Mouse (Mus musculus) erythroblast, adult 5-6 weeks (primary cell): ENCODE data around the gene Mtcl1. TPM values are rescaled to one million over a fixed set of nuclear protein-coding genes. Genes with fewer than 3 reads are reported as not detected.

Experiments
- ATAC-seq: replicated peaks from 2 replicates; pipeline ENCODE4 v1.8.0; 2016; ENCODE audit warnings: moderate number of reproducible peaks, mild to moderate bottlenecking, moderate TSS enrichment, inconsistent platforms; ENCODE audit not compliant: poor library complexity, low FRiP score, severe bottlenecking
- total RNA-seq, 2 experiments: library from RNA; stranded (forward) in 1 of 2; stranded (reverse) in 1 of 2; fragments of 150-400 nt in 1 of 2; fragments of 200-764, 138-1000 nt in 1 of 2; gene quantifications; 2 replicates each; pipeline versions ENCODE4 v1.2.3 to v1.2.4; 2015 to 2017; ENCODE audit warnings: low replicate concordance in 2 of 2

Gene Mtcl1
- total RNA-seq, 2 experiments from 2014 or later, result not detected

GRCm38 (mm10) chr17:66412155-66412970, 37.2 kb downstream of the Mtcl1 start:
- no peak for ATAC-seq

DNA sequence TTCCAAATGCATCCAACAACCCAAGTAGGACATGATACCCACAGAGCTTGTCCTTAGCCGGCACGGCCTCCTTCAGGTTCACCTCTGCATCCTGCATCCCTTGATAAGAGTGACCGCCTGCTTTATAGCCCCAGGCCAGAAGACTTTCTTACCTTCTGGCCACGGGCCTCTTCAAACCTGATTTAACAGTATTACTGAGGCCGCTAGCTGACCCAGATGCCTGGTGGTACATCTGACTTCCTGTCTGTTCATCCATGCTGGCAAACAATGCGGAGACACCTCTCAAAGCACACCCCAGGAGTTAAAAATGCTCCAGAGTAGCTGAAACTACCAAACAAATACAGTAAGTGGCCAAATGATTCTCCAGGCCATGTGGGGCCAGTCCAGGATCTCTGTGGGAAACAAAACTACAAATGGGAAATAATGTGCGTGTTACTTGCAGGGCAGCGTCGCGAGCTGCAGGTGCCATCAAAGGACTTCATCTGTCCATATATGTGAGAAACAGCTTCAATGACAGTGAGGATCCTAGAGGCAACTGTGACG, 38.6 kb downstream of the Mtcl1 start:
- ATAC-seq, result no peak

DNA sequence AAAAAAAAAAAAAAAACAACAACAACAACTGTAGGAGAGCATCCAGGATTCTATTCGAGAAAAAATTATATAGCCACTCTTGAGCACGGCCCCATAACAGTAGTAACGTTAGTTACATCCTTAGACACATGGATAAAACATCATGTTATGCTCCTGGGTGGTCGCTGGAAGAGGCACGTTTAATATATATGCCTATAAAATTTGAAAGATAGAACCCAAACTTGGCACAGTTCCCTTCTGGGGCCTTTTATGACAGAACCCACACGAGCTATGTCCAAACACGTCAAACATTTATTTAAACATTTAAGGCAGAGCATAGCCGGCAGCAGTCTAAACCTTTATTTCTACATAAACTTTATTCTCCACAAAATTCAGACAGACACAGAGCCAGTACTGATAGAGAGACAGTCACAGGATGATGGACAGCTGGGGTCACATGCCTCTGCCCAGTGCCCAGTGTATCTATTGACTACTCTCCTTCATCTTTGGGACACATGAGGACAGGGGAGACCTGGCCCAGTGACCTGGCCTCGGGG, 40.4 kb downstream of the Mtcl1 start:
- no peak for ATAC-seq

- no peak for ATAC-seq
These were observed 41.1 kb downstream of the Mtcl1 start for GRCm38 (mm10) chr17:66408400-66408799.

- ATAC-seq, result no peak
These were observed 41.7 kb downstream of the Mtcl1 start for GRCm38 (mm10) chr17:66407833-66408232.

DNA sequence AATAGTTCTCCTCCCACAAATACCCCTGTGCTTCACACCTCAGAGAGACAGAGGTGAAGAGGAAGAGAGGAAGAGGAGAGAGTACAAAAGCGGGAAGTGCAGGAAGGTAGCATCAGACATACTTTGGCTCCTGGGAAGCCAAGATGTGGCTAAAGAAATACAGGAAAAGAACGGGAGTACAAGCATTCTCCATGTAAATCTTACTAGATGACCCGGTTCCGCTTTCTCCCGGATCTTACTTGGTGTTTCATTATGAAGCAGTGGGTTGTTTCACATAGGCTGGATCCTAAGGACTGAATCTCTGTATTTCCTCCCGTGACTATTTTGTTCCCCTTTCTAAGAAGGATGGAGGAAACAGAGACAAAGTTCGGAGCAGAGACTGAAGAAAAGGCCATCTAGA, 43.9 kb downstream of the Mtcl1 start:
- no peak for ATAC-seq

DNA sequence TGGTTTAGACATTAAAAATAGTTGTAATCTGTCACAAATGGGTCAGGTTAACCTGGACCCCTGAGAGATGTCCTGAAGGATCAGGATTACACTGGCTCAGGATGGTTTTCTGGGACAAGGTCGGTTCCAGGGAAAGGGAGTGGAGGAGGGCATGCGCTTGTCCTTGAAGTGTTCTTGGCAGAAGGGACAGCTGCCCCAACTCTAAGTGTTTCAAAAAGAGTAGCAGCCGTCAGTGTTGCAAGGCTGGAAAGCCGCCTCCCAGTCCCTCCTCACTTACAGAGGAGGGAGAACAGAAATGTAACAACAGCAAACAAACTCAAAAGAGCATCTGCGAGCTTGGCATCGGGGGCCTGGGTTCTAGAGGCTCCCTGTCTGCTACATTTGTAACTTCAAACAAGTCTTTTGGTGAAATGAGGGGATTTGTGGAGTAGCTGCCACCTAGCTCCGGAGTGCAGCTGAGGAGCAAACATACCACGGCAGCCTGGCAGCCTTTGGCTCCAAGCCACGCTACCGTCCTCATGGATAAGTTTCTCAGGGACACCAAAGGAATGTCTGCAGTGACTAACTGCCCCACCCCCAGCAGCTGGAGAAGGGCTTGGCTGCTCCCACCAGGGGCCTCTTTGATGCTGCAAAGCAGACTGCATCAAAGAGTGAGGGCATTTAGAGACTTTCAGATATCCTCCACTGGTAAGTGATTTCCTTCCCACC, 44.5 kb downstream of the Mtcl1 start:
- ATAC-seq, result no peak

- ATAC-seq, result no peak
These were observed 46.6 kb downstream of the Mtcl1 start for GRCm38 (mm10) chr17:66402791-66403470.

DNA sequence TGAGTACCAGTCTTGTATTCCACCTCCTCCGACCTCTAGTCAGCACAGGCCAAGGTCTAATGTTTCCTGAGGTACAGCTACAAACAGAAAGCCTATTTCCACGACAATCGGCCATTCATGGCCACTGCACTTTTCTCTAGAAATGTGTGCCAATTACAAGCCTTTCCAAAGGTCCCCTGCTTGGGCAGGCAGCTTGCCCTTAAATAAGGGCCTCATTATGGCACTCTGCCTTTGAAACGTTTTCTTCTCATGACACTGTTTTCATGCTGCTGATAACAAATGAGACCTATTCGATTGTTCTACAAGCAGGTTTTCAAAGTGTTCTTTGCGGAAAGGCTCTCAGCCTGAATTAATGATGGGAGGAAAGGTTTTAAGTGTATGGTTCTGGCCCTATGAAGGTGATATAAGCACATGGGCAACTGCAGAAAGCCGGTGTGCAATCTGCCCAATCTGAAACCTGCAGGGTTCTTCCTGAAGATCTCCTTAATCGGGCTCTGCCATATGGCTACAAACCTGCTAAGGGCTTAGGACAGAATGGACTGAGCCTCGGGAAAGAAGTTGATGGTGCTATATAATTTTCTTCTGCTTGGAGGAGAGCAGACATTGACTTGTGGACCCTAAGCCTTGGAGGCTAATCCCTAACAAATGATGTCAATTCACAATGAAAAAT, 47.8 kb downstream of the Mtcl1 start:
- no peak for ATAC-seq

DNA sequence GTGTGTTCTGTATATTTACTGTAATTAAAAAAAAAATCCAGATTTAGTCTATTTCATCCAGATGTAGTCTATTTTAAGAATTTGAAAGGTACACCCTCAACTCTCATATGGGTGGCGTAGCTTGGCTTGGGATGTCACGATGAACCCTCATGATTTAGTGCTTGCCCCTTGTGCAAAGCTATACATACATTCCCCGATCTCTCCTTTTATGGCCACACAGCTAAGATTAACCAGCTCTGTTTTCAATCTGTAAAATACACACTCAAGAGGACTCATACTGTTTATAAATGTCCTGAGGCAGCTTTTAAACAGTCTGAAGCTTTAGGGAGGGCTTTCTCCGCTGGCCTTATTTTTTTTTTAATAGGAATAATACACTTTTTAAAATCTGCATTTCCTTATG, 49.8 kb downstream of the Mtcl1 start:
- ATAC-seq, result no peak

- no peak for ATAC-seq
These were observed 55.0 kb downstream of the Mtcl1 start for GRCm38 (mm10) chr17:66394571-66394970.

GRCm38 (mm10) chr17:66388307-66388706, 61.2 kb downstream of the Mtcl1 start:
- ATAC-seq, result no peak

DNA sequence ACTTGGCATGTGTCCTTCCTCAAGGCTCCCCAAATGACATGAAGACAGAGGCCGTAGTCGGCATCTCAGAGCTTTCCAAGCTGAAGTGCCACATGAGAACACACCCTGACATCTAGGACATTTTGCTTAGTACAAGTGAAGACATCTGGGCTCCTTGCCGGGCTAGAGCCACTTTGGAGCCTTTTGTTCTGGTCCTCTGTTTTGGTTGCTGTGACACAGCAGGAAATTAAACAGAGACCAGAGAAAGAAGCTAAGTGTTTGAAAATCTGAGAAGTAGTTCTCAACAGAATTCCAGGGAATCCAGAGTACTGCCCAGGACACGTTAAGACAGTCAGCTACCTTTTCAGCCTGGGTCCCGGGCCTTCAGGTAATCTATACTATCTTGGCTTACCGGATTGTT, 68.2 kb downstream of the Mtcl1 start:
- ATAC-seq, result no peak

- ATAC-seq, result no peak
These were observed 69.4 kb downstream of the Mtcl1 start for GRCm38 (mm10) chr17:66379900-66380857.

- ATAC-seq, result no peak
These were observed 70.2 kb downstream of the Mtcl1 start for GRCm38 (mm10) chr17:66379308-66379707.

- no peak for ATAC-seq
These were observed 71.4 kb downstream of the Mtcl1 start for GRCm38 (mm10) chr17:66378127-66378526.

GRCm38 (mm10) chr17:66374633-66375272, 74.8 kb downstream of the Mtcl1 start:
- no peak for ATAC-seq

DNA sequence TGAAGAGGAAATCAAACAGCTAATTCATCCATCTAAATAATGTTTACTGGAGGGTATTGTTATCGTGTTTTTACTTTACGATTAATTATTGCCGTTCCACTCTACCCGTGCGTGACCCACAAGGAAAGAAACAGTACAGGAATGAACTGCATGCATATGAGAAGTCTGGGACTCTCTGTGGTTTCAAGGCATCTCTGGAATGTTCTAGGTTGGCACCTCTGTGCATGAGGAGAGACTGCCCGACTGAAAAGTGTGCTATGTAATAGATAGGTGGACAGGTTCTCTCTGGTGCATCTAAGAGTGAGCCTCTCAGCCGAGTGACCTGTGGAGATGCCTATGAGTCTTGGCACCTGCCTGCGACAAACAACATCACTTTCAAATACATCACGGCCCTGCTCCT, 78.7 kb downstream of the Mtcl1 start:
- no peak for ATAC-seq
